Mouse (Mus musculus) bone marrow, adult 2 months (tissue): ENCODE measurements around the gene Pard6b.

Experiments used
- CTCF ChIP-seq: fragments of 200-500 bp; IDR thresholded peaks from 2 replicates; pipeline ENCODE4 v1.5.1; 2011; ENCODE audit warnings: low read length, control low read depth; ENCODE audit not compliant: control insufficient read depth, insufficient read depth
- POLR2A ChIP-seq: fragments of 200-500 bp; IDR thresholded peaks from 2 replicates; pipeline ENCODE4 v1.6.1; 2011; ENCODE audit warnings: low read depth, mild to moderate bottlenecking, control low read depth, low read length, borderline replicate concordance; ENCODE audit not compliant: control insufficient read depth

- TF ChIP-seq CTCF (no peak), POLR2A (no peak)
Measured at GRCm38 (mm10) chr2:168035907-168036306, 44.9 kb upstream of the Pard6b start.
